Mouse (Mus musculus): Measurements from ENCODE around the gene Mlf2.

- TF ChIP-seq USF1 (IDR thresholded peaks at IDR 0.05; ENCODE audit: low read depth, low read length) (no peak), CHD2 (IDR thresholded peaks at IDR 0.05; ENCODE audit: low read length) (peak; percentile 82), ZC3H11A (IDR thresholded peaks at IDR 0.05; ENCODE audit: low read depth, low read length) (no peak), CTCF (conservative IDR thresholded peaks at IDR 0.05 in 1 of 2, IDR thresholded peaks at IDR 0.05 in 1 of 2; ENCODE audit: low read depth in 2 of 2, low read length in 2 of 2) (peak; percentile 48 to 98), POLR2A (IDR thresholded peaks at IDR 0.05; ENCODE audit: low read depth, low read length) (no peak), MAX (IDR thresholded peaks at IDR 0.05; ENCODE audit: low read length) (0 out of 2 replicates have a peak, but pooled peaks have one; percentile 11), TBP (conservative IDR thresholded peaks at IDR 0.05; ENCODE audit: low read depth, low read length) (no peak), SMC3 (IDR thresholded peaks at IDR 0.05; ENCODE audit: low read depth, low read length) (peak; percentile 89), CHD1 (IDR thresholded peaks at IDR 0.05; ENCODE audit: low read depth, low read length) (no peak), JUND (conservative IDR thresholded peaks at IDR 0.05; ENCODE audit: low read depth, low read length) (no peak), POLR2AphosphoS2 (IDR thresholded peaks at IDR 0.05; ENCODE audit: low read depth, low read length) (no peak), NRF1 (IDR thresholded peaks at IDR 0.05; ENCODE audit: low read depth, low read length) (no peak), MAFK (IDR thresholded peaks at IDR 0.05; ENCODE audit: insufficient replicate concordance, low read length) (no peak)
Observed at GRCm38 (mm10) chr6:124903580-124904151, 27.5 kb upstream of the Mlf2 start.

All from CH12.LX (cell line).